Mouse (Mus musculus) limb, embryonic 15.5 days (tissue): ENCODE measurements around the gene Psmd5. TPM values are rescaled to one million over a fixed set of nuclear protein-coding genes. Genes with fewer than 3 reads are reported as not detected.
A peak's percentile ranks its signal among the peaks of the same experiment; 100 is the strongest.

ENCODE experiments used
- ATAC-seq: fragments of 200-750 bp; cut with Nextera tagmentation; 2 replicates; pipeline ENCODE4 v1.8.0; 2017; ENCODE audit warnings: low read depth, moderate TSS enrichment; ENCODE audit not compliant: insufficient number of reproducible peaks, low FRiP score, low TSS enrichment
- H3K27ac ChIP-seq: fragments of 300-500 bp; sonication (generic); 2 replicates; pipeline ENCODE4 v1.5.1; 2015; ENCODE audit warnings: moderate library complexity, mild to moderate bottlenecking, inconsistent platforms
- H3K27me3 ChIP-seq: fragments of 300-500 bp; sonication (generic); 2 replicates; pipeline ENCODE4 v1.6.1; 2015; ENCODE audit warnings: inconsistent platforms
- H3K36me3 ChIP-seq: fragments of 300-500 bp; sonication (generic); 2 replicates; pipeline ENCODE4 v1.6.1; 2015; ENCODE audit warnings: inconsistent platforms
- H3K4me1 ChIP-seq: fragments of 300-500 bp; sonication (generic); 2 replicates; pipeline ENCODE4 v1.6.1; 2015; ENCODE audit warnings: inconsistent platforms
- H3K4me2 ChIP-seq: fragments of 300-500 bp; sonication (generic); 2 replicates; pipeline ENCODE4 v1.6.1; 2015; ENCODE audit warnings: mild to moderate bottlenecking, inconsistent platforms
- H3K4me3 ChIP-seq: fragments of 300-500 bp; sonication (generic); 2 replicates; pipeline ENCODE4 v1.5.1; 2015; ENCODE audit warnings: mild to moderate bottlenecking, inconsistent platforms
- H3K9ac ChIP-seq: fragments of 300-500 bp; sonication (generic); 2 replicates; pipeline ENCODE4 v1.6.1; 2015; ENCODE audit warnings: inconsistent platforms
- H3K9me3 ChIP-seq: fragments of 300-500 bp; sonication (generic); 2 replicates; pipeline ENCODE4 v1.6.1; 2016; ENCODE audit warnings: inconsistent platforms
- WGBS: fragments of 180-500 bp; shearing (Covaris S2); methylation state at CpG from one replicate; pipeline ENCODE4 v1.1.7; 2015; 5-methylcytosine and 5-hydroxymethylcytosine counted together
- polyA plus RNA-seq: library from polyadenylated mRNA; unstranded; fragments of >200 nt; fragmentation: Nextera tagmentation; extraction: Ambion mirVana; gene quantifications from 2 replicates; pipeline ENCODE4 v1.2.1, GENCODE M21; 2015

The Psmd5 gene
- polyA plus RNA-seq, 1 experiment from 2014 or later = 98.0 TPM

DNA sequence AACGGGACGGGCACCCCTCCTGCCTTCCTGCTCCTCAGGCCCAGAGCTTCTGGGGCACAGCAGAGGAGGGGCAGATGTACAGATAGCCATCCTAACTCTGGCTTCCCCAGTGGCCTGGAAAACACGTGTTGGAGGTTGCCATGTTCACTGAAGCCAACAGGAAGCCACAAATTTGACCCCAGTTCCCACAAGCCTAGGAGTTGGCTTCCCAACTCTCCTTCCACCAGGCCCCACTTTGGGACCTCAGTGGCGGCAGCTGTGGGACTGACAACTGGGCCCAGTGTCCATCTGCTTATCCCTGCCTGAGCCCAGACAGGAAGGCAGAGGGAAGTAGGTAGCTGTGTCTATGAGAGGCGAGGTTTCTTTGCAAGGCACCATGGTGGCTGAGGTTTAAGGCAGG, 19.2 kb upstream of the Psmd5 start:
- no peak overlapping the region for H3K4me2 ChIP-seq
- H3K4me1 ChIP-seq = no peaks in the 10 kb centered on the region
- no peak overlapping the region for H3K27ac ChIP-seq
- WGBS = 66% methylated on average over 5 of the region's 5 CpGs
- H3K9ac ChIP-seq = no peak overlapping the region
- no peak for ATAC-seq
- H3K4me3 ChIP-seq = no peak overlapping the region
- H3K27me3 ChIP-seq = 0 out of 2 replicates have a peak, but pooled peaks cover under 1% of the 10 kb centered on the region
- H3K9me3 ChIP-seq = no peaks in the 10 kb centered on the region
- no peaks in the 10 kb centered on the region; the same call in 1 of the 2 replicates for H3K36me3 ChIP-seq

DNA sequence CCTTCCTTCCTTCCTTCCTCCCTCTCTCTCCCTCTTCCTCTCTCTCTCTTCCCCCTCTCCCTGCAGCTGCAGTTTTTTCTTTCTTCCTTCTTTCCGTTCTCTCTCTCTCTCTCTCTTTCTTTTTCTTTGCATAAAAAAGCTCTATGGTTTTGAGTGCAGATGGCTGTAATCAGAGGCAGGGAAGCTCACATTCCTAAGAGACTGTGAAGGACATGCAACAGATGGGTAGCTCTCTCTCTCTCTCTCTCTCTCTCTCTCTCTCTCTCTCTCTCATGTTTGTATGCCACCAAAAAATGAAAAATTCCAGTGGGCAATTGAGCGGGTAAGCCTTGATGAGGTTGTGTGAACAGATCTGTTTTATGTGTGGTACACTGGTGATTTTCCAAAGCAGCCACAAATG, 9.4 kb upstream of the Psmd5 start:
- no peak overlapping the region for H3K4me3 ChIP-seq
- H3K4me2 ChIP-seq = no peak overlapping the region
- no peak for ATAC-seq
- no peak overlapping the region for H3K9ac ChIP-seq
- H3K27ac ChIP-seq = no peak overlapping the region
- no peaks in the 10 kb centered on the region for H3K4me1 ChIP-seq
- 71% methylated on average over 2 of the region's 2 CpGs for WGBS
- peaks cover 13% of the 10 kb centered on the region; the same call in 1 of the 2 replicates for H3K27me3 ChIP-seq
- H3K9me3 ChIP-seq = no peaks in the 10 kb centered on the region
- no peaks in the 10 kb centered on the region for H3K36me3 ChIP-seq

DNA sequence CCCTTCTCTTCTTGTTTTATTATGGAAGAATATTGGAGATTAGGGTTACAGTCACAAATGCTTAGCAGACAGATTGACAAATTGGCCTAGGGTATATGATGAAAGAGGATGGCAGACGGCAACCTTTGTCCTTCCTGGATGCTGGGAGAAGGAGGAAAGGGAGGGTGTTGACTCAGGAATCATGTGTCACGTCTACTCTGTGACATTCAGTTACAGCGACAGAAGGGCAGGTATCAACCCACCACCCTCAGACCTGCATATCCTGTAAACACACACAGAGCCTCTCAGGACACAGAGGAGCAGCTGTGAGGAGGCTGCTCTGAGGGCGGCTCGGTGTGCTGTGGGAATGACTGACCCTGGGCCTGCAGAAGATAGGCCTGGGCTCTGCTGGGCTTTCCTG, 8.4 kb upstream of the Psmd5 start:
- H3K4me1 ChIP-seq = no peaks in the 10 kb centered on the region

DNA sequence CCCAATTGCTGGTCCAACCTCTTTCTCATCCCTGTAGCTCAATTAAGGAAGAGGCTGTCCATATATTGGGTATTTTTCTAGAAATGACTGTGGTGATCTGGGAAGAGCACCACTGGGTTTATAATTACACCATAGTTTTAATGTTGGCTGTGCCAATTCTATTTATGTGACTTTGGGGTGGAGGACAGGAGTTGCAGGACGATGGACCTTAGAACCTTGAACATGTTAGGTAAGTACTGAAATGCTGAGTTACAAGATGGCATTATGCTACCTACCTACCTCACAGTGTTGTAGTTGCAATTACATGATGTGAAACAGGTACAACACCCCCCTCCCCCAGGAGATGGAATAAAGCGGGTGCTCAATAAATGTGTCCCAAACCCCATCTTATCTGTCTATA, 8.0 kb upstream of the Psmd5 start:
- no peaks in the 10 kb centered on the region for H3K4me1 ChIP-seq
- H3K27ac ChIP-seq = no peak overlapping the region
- H3K4me2 ChIP-seq = no peak overlapping the region
- H3K36me3 ChIP-seq = no peaks in the 10 kb centered on the region
- H3K9ac ChIP-seq = no peak overlapping the region
- peaks cover 14% of the 10 kb centered on the region; the same call in 1 of the 2 replicates for H3K27me3 ChIP-seq
- H3K9me3 ChIP-seq = no peaks in the 10 kb centered on the region
- 85% methylated on average over 2 of the region's 2 CpGs for WGBS
- ATAC-seq = no peak
- no peak overlapping the region for H3K4me3 ChIP-seq

More for the DNA sequence above, 8.4 kb upstream of the Psmd5 start:
- Histone ChIP-seq H3K9ac (no peak overlapping the region), H3K36me3 (no peaks in the 10 kb centered on the region), H3K27ac (no peak overlapping the region), H3K4me3 (no peak overlapping the region), H3K4me2 (no peak overlapping the region), H3K27me3 (peaks cover 13% of the 10 kb centered on the region; the same call in 1 of the 2 replicates), H3K9me3 (no peaks in the 10 kb centered on the region)
- WGBS = 48% methylated on average over 5 of the region's 5 CpGs
- ATAC-seq = no peak

DNA sequence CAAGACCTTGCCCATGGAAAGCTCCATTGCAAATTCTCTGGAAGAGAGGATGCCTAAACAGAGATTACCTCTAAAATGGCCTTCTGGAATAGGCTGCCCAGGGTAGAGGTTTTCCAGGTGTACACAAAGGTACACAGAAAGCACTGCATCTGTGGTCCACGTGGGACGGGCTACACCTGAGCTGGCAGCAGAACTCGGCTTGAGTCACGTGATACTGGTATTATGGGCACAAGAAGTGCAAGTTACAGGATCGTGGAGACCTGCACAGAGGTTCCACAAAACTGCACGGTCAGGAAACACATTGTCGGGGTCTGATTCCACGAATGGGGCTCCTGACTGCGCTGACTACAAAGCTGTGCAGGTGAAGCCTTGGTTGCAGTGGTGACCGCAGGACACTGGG, 5.3 kb upstream of the Psmd5 start:
- H3K4me3 ChIP-seq = no peak overlapping the region
- H3K36me3 ChIP-seq = no peaks in the 10 kb centered on the region
- H3K4me1 ChIP-seq = no peaks in the 10 kb centered on the region
- no peak overlapping the region for H3K4me2 ChIP-seq
- H3K9me3 ChIP-seq = no peaks in the 10 kb centered on the region
- no peak for ATAC-seq
- 84% methylated on average over 10 of the region's 10 CpGs for WGBS
- H3K27ac ChIP-seq = no peak overlapping the region
- peaks cover 27% of the 10 kb centered on the region; the same call in 1 of the 2 replicates for H3K27me3 ChIP-seq
- H3K9ac ChIP-seq = no peak overlapping the region

DNA sequence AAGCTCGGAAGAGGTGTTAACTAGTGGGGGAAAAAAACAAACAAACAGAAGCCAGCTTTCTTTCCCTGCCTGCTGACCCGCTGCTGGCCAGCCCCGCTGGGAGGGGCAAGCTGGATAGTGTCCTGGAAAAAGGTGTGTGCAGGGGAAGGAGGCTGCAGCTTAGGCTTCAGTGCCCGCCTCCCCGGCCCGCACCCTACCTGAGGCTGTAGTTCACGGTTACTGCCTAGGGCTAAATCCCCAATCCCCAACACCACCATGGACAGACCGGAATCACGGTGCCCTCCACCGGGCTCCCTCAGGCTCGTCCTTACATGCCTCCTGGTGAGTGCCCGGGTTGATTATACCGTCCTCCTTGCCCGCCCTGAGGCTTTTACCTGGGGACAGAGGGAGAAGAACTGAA, 497 bp downstream of the Psmd5 start, which contains the start of gene Cutal:
Gene Cutal (plus strand): TSS at position 126 of the 400 bp plus-strand sequence.
- H3K27ac ChIP-seq = no peak within 1 kb of the TSS
- H3K4me1 ChIP-seq = peaks cover 18% of the 10 kb centered on the region
- H3K9ac ChIP-seq = no peak within 1 kb of the TSS
- H3K4me2 ChIP-seq = peak within 1 kb of the TSS; percentile 24; the same call in 1 of the 2 replicates
- H3K4me3 ChIP-seq = 0 out of 2 replicates have a peak within 1 kb of the TSS, but pooled peaks have one; percentile 1
- WGBS = 3% methylated on average over 14 of the region's 14 CpGs
- H3K27me3 ChIP-seq = peaks cover 37% of the 10 kb centered on the region
- ATAC-seq = no peak
- H3K9me3 ChIP-seq = no peaks in the 10 kb centered on the region
- no peaks in the 10 kb centered on the region for H3K36me3 ChIP-seq

DNA sequence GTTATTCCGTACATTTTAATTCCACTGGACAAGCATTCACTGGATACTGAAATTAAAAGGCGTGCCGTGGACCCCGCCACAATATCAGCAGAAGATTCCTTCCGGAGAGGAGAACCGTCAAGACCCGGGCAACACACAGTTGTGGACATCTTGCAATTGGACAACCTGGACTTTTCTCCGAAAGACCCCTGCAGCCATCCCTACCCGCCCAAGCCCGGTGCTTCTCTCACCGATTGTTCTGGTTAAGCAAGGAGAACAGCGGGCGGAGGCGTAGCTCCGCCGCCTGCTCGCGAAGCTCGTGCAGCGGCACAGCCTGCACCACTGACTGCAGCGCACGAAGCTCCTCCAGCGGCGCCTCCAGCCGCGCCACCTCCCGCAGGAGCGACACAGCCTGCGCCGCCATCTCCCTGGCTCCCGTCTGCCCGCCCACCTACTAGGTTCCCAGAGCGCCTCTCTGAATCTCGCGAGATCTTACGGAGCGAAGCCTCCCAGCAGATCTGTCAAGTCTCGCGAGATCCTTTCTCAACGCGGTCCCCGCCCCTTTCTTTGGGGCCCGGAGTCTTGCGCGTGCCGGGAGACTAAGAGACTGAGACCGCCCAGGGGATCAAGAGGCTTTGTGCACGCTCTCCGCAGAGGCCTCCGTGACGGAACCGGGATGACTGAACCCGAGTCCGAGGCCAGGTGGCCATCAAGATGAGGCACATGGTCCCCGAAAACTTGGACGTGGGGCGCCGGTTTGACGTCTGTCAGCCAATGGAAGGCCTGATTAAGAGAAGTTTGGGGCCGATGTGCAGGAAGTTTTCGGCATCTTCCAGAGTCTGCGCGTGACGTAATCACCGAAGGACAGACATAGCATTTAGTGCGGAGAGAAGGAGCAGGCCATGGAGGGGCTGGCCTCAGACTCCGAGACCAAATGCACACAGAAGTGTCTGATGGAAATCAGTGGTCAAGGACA, 4.0 kb downstream of the Psmd5 start:
- H3K27ac ChIP-seq = peak overlapping the region; percentile 98
- ATAC-seq = peak; percentile 97
- H3K36me3 ChIP-seq = peaks cover 9% of the 10 kb centered on the region
- WGBS = under 1% methylated on average over 67 of the region's 67 CpGs
- peak overlapping the region; percentile 87 for H3K9ac ChIP-seq
- H3K9me3 ChIP-seq = no peaks in the 10 kb centered on the region
- H3K4me2 ChIP-seq = peak overlapping the region; percentile 65
- H3K4me1 ChIP-seq = peaks cover 32% of the 10 kb centered on the region
- peaks cover 25% of the 10 kb centered on the region for H3K27me3 ChIP-seq
- H3K4me3 ChIP-seq = peak overlapping the region; percentile 91

DNA sequence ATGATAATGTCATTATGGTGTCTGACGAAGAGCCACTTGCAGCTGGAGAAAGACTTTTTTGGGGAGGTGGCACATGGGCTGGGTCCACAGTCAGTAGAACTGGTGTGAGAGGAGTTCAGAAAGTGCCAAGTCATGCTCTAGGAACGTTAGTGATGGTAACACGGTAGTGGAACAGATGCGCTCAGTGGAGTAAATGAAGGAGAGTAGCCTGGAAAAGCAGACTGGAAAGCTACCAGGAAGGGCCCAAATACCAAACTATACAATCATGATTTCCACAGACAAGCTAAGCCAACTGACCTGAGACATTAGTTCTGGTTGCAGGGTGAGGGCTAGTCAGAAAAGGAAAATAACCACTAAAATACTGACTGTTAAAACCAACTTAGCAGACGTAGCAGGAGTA, 5.1 kb downstream of the Psmd5 start:
- Histone ChIP-seq H3K4me3 (peak overlapping the region; percentile 91), H3K4me1 (peaks cover 32% of the 10 kb centered on the region), H3K27ac (no peak overlapping the region), H3K36me3 (peaks cover 20% of the 10 kb centered on the region), H3K27me3 (peaks cover 20% of the 10 kb centered on the region), H3K9ac (0 out of 2 replicates have a peak overlapping the region, but pooled peaks have one; percentile 10), H3K4me2 (peak overlapping the region; percentile 46), H3K9me3 (no peaks in the 10 kb centered on the region)
- 34% methylated on average over 5 of the region's 5 CpGs for WGBS
- ATAC-seq = no peak

DNA sequence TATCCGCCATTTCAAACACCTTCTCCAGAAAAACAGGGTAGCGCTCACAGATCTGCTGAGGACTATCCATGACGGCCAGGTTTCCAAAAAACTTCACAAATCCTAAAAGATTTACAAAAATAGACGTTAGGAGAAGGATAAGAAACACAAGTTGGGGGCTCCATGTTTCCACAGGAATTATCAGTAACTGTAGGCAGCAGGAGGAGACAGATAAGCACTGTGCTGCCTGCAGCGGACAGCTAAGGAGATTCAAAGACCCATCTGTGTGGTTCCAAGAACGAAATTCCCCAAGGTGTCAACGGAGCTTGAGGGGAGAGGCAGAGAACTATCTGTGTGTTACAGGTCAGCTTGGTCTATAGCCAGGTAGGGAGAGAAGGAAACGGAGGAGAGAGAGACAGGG, 17.0 kb downstream of the Psmd5 start:
- Histone ChIP-seq H3K4me2 (no peak overlapping the region), H3K27me3 (no peaks in the 10 kb centered on the region), H3K9ac (no peak overlapping the region), H3K36me3 (peaks cover 85% of the 10 kb centered on the region), H3K9me3 (no peaks in the 10 kb centered on the region), H3K27ac (no peak overlapping the region), H3K4me3 (no peak overlapping the region), H3K4me1 (no peaks in the 10 kb centered on the region)
- no peak for ATAC-seq
- WGBS = 89% methylated on average over 8 of the region's 8 CpGs

DNA sequence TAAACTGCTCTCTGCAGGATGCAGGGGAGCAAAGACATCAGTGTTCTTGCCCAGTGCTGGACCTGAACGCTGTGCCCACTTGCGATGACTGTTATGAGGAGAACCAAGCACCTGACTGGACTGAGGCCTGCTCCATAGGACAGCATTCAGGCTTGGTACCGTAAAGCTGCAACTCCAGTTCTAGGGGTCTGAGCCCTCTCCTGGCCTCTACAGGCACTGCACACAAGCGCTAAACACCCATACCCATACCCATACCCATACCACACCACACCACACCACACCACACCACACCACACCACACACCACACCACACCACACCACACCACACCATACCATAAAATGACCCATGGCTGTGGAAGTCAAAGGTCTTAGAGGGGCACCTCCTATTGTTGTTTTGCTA, 19.5 kb downstream of the Psmd5 start:
- no peaks in the 10 kb centered on the region for H3K9me3 ChIP-seq
- H3K9ac ChIP-seq = no peak overlapping the region
- no peaks in the 10 kb centered on the region for H3K4me1 ChIP-seq
- H3K27me3 ChIP-seq = no peaks in the 10 kb centered on the region
- 92% methylated on average over 4 of the region's 4 CpGs for WGBS
- H3K4me3 ChIP-seq = no peak overlapping the region
- H3K36me3 ChIP-seq = peaks cover 95% of the 10 kb centered on the region
- no peak overlapping the region for H3K27ac ChIP-seq
- ATAC-seq = no peak
- no peak overlapping the region for H3K4me2 ChIP-seq

DNA sequence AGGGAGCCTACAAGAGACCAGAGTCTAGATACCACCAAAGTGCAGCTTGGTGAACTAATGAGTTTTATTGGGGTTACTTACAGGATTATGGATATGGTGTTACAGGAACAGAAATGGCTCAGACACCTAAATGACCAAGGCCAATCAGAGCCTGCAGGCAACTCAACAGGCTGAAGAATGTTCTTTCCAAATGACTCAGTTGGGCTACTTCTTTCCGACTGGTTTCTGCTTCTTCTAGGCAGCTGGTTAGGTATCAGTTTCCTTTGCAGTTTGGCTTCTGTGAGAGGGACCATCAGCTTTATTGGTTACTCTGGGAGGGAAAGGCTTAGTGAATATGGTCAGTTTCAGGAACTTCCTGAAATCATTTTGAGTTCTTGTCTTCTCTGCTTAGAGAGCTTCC, 27.1 kb downstream of the Psmd5 start:
- Histone ChIP-seq H3K27ac (no peak overlapping the region), H3K4me2 (no peak overlapping the region), H3K9ac (no peak overlapping the region), H3K9me3 (no peaks in the 10 kb centered on the region), H3K36me3 (peaks cover 30% of the 10 kb centered on the region), H3K4me1 (no peaks in the 10 kb centered on the region), H3K4me3 (no peak overlapping the region), H3K27me3 (no peaks in the 10 kb centered on the region)
- 77% methylated on average over 1 of the region's 1 CpGs for WGBS
- ATAC-seq = no peak

DNA sequence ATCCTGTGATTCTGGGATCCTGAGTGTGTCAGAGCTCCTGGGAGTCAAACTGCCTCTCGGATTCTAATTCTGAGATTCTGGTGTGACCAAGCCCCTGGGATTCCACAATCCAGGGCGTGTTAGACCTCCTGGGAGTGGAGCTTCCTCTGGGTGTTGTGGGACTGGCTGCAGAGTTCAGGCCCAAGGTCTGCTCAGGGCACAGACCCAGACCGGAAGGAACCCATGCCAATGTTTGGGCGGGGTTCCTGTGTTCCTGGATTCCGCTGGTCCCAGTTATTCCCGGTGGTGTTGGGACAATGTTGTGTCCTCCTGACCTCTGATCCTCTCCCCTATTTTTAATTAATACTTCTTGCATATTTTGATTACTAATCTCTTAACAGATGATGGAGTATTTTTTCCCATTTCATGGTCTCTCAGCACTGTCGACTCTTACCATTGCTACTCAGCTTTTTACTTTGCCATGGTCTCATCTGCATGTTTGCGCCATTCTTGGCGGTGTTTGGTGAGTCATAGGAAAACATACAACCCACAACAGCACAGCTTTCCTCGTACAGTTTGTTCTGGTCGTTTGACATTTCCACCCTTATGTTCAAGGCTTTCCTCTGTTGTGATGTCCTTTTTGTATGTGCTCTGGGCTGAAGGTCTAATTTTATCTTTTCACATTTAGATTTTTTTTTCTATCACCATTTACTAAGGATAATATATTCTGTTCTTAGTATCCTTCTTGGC, 31.4 kb downstream of the Psmd5 start:
- Histone ChIP-seq H3K27ac (no peak overlapping the region), H3K4me3 (no peak overlapping the region), H3K4me2 (no peak overlapping the region), H3K9me3 (no peaks in the 10 kb centered on the region), H3K36me3 (no peaks in the 10 kb centered on the region), H3K9ac (no peak overlapping the region), H3K4me1 (no peaks in the 10 kb centered on the region), H3K27me3 (no peaks in the 10 kb centered on the region)
- 82% methylated on average over 11 of the region's 11 CpGs for WGBS
- no peak for ATAC-seq
